ENCODE assay signal across 8 mouse cellular contexts in the genomic region with DNA sequence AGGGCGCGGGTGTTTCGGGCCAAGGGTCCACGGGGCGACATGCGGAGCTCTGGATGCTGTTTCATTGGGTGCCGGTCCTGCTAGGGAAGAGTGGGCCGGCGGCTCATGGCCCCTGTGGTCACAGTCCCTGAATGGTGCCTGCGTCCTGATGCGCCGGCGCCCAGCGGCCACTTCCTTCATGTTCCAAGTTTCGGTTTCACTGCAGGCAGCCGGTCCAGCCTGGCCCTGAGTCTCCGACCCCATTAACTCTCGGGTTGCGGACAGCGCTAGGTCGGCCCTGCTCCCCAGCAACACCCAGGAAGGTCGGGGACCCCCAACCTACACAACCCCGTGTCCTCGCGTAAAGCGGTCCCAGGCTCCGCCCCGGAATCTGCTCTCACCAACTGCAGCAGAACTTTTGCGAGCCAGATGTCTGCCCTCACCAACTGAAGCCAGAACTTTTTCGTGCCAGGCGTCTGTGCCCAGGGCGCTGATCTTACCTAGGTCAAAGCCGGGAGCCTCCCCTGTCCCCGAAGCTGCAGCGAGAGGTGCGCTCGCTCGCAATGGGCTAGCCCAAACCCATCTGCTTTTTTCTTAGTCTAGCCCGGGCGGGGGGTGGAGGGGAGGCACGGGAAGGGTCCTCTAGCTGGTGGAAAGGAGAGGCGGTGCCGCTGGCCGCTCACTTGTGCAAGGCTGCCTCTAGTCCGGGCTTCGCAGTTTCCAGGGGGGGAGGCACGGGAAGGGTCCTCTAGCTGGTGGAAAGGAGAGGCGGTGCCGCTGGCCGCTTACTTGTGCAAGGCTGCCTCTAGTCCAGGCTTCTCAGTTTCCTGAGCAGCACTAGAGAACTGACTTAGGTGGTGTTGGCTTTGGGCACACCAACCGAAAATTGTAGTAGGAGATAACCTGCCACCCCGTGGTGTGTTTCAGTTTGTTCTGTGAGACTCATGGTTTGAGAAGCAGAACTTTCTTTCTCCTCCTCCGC. TPM values are rescaled to one million over a fixed set of nuclear protein-coding genes. Genes with fewer than 3 reads are reported as not detected.
DNase-seq lines count a peak whose midpoint lies in the region; ATAC-seq lines count a peak whose summit lies in the region.

No protein-coding gene starts in this region.

- H3K36me3 ChIP-seq in hindbrain, embryonic 14.5 days (replicated peaks; ENCODE audit: control insufficient read depth, insufficient read depth), result no peaks in the 10 kb centered on the region

- 3% methylated on average over 53 of the region's 53 CpGs for WGBS in hindbrain, embryonic 14.5 days

- ATAC-seq in hindbrain, embryonic 14.5 days (ENCODE audit: low FRiP score), result no peak; the same call in 1 of the 2 replicates

- no peaks in the 10 kb centered on the region for H3K9me3 ChIP-seq in hindbrain, embryonic 14.5 days (ENCODE audit: control insufficient read depth, low read length)

- H3K27ac ChIP-seq in hindbrain, embryonic 14.5 days, result no peak overlapping the region

- H3K4me3 ChIP-seq in hindbrain, embryonic 14.5 days (replicated peaks; ENCODE audit: low read length), result peak overlapping the region; percentile 45

- H3K4me1 ChIP-seq in hindbrain, embryonic 14.5 days (replicated peaks; ENCODE audit: control insufficient read depth, insufficient read depth, low read length), result peaks cover 9% of the 10 kb centered on the region; the same call in 1 of the 2 replicates

- H3K27me3 ChIP-seq in hindbrain, embryonic 14.5 days (ENCODE audit: control insufficient read depth, insufficient read depth, low read length), result peaks cover 78% of the 10 kb centered on the region

- H3K9ac ChIP-seq in hindbrain, embryonic 14.5 days, result peak overlapping the region; percentile 60

- DNase-seq in NIH3T3 (ENCODE audit: low read depth), result peak; percentile 74
- peak; percentile 48 to 49 for DNase-seq in cerebellum, postnatal 25 days
- DNase-seq in gastrocnemius, adult 18-20 months (ENCODE audit: low spot score), result peak; percentile 80
- DNase-seq in hindbrain, embryonic 14.5 days (ENCODE audit: low spot score), result no peak
- DNase-seq in layer of hippocampus, postnatal 25 days (ENCODE audit: extremely low spot score in 1 of 2, low spot score in 1 of 2), result peak; percentile 18 to 28
- DNase-seq in lung, postnatal 25 days (ENCODE audit: low spot score), result peak; percentile 82
- DNase-seq in ovary, postnatal 14 days (ENCODE audit: low spot score), result peak; percentile 56
- DNase-seq in thymus, postnatal 14 days, result peak; percentile 82

- peak overlapping the region; percentile 94 for H3K4me2 ChIP-seq in hindbrain, embryonic 14.5 days (replicated peaks)

RNA-seq across cellular contexts. Expression of a gene that starts 2.3 kb away (rescaled TPM):
- total RNA-seq in gastrocnemius, adult 18-20 months (2021), result 1 to 10 TPM; 5.7 to 6.6 TPM
- polyA plus RNA-seq in hindbrain, embryonic 14.5 days (2014; fragmentation: Nextera tagmentation; extraction: Ambion mirVana), result 1.5 and 2.2 TPM in 2 replicates
- 1 to 10 TPM; 3.6 to 4.3 TPM for total RNA-seq in layer of hippocampus, postnatal 25 days (2021)

RNA-seq across cellular contexts. Expression of a gene that starts 35.2 kb away (rescaled TPM):
- total RNA-seq in gastrocnemius, adult 18-20 months (2021), result 1 to 10 TPM; 2.4 to 2.8 TPM
- 5.0 and 6.0 TPM in 2 replicates for polyA plus RNA-seq in hindbrain, embryonic 14.5 days (2014; fragmentation: Nextera tagmentation; extraction: Ambion mirVana)
- 1 to 10 TPM; 5.3 to 6.4 TPM for total RNA-seq in layer of hippocampus, postnatal 25 days (2021)

RNA-seq across cellular contexts. Expression of a gene that starts 35.2 kb away (rescaled TPM):
- total RNA-seq in gastrocnemius, adult 18-20 months (2021), result 1 to 10 TPM; 3.3 to 3.4 TPM
- polyA plus RNA-seq in hindbrain, embryonic 14.5 days (2014; fragmentation: Nextera tagmentation; extraction: Ambion mirVana), result 3.4 and 5.1 TPM in 2 replicates
- 1 to 10 TPM; 5.0 to 5.1 TPM for total RNA-seq in layer of hippocampus, postnatal 25 days (2021)
